Mouse (Mus musculus) activated CD4-positive, CD25-positive, alpha-beta regulatory T cell, adult 9 weeks (primary cell): ENCODE measurements around the gene Vmac. TPM values are rescaled to one million over a fixed set of nuclear protein-coding genes. Genes with fewer than 3 reads are reported as not detected.

ENCODE experiments used
- polyA plus RNA-seq: library from polyadenylated mRNA; unstranded; fragments of 100-300 nt; shearing (Covaris generic); gene quantifications from one replicate; pipeline ENCODE4 v1.2.1, GENCODE M21; 2017

Vmac gene
- polyA plus RNA-seq: 4.2 TPM

GRCm38 (mm10) chr17:56717363-56718058 lies at the start of gene Vmac, which contains the start of gene Ndufa11:
Gene Vmac (minus strand): TSS chr17:56718022.
Gene Ndufa11 (plus strand): TSS chr17:56717767.

GRCm38 (mm10) chr17:56764474-56765354 lies 46.9 kb upstream of the Vmac start, which contains the start of gene Dus3l:
Gene Dus3l (plus strand): TSS chr17:56764757.

GRCm38 (mm10) chr17:56757416-56758123 lies 39.7 kb upstream of the Vmac start, which contains the start of gene Nrtn:
Gene Nrtn (minus strand): TSS chr17:56757530.

GRCm38 (mm10) chr17:56672941-56673646 lies 44.7 kb downstream of the Vmac start, which contains the start of gene Ranbp3:
Gene Ranbp3 (plus strand): TSS chr17:56673294.

Other genes with a start within 250 kb of the Vmac start
- 13.4 TPM for gene Ptprs, start 241.5 kb downstream of the Vmac start, polyA plus RNA-seq
- gene Znrf4, start 205.6 kb downstream of the Vmac start, polyA plus RNA-seq: not detected
- 1.2 TPM for gene Gm20219, start 163.6 kb downstream of the Vmac start, polyA plus RNA-seq
- 187 TPM for gene Safb2, start 133.4 kb downstream of the Vmac start, polyA plus RNA-seq
- 154 TPM for gene Safb, start 133.2 kb downstream of the Vmac start, polyA plus RNA-seq
- 219 TPM for gene 2410015M20Rik, start 108.3 kb downstream of the Vmac start, polyA plus RNA-seq
- gene Rpl36, start 104.6 kb downstream of the Vmac start, polyA plus RNA-seq: 2,149 TPM
- 8.1 TPM for gene Lonp1, start 91.1 kb downstream of the Vmac start, polyA plus RNA-seq
- 3.9 TPM for gene Catsperd, start 89.9 kb downstream of the Vmac start, polyA plus RNA-seq
- 111 TPM for gene Ranbp3, start 44.7 kb downstream of the Vmac start, polyA plus RNA-seq
- 290 TPM for gene Ndufa11, start 255 bp downstream of the Vmac start, polyA plus RNA-seq
- not detected for gene Nrtn, start 39.5 kb upstream of the Vmac start, polyA plus RNA-seq
- gene Dus3l, start 46.7 kb upstream of the Vmac start, polyA plus RNA-seq: 56.0 TPM
- gene Prr22, start 52.2 kb upstream of the Vmac start, polyA plus RNA-seq: 1.6 TPM
- 1.5 TPM for gene Rfx2, start 113.0 kb upstream of the Vmac start, polyA plus RNA-seq
- gene Acsbg2, start 156.4 kb upstream of the Vmac start, polyA plus RNA-seq: not detected
- gene 1700061G19Rik, start 157.5 kb upstream of the Vmac start, polyA plus RNA-seq: not detected
- 4.7 TPM for gene Mllt1, start 217.4 kb upstream of the Vmac start, polyA plus RNA-seq